Mouse (Mus musculus): Measurements from ENCODE around the gene Klk6. TPM values are rescaled to one million over a fixed set of nuclear protein-coding genes. Genes with fewer than 3 reads are reported as not detected.

The Klk6 gene
- polyA plus RNA-seq, 1 experiment: not detected

- no peaks in the 10 kb centered on the region for H3K4me1 ChIP-seq
- no peaks in the 10 kb centered on the region for H3K36me3 ChIP-seq (replicated peaks; ENCODE audit: low read length)
- no peaks in the 10 kb centered on the region for H3K9me3 ChIP-seq
- no peak overlapping the region for H3K4me3 ChIP-seq (replicated peaks)
- no peak for TF ChIP-seq GATA1 (IDR thresholded peaks at IDR 0.05; ENCODE audit: borderline replicate concordance, low read length)
- no peak for TF ChIP-seq FLI1 (IDR thresholded peaks at IDR 0.05; ENCODE audit: low read length)
- peaks cover 11% of the 10 kb centered on the region for H3K27me3 ChIP-seq (replicated peaks)
Measured at GRCm38 (mm10) chr7:43815211-43815610, 9.1 kb upstream of the Klk6 start.

- no peaks in the 10 kb centered on the region for H3K9me3 ChIP-seq
- no peak for TF ChIP-seq FLI1 (IDR thresholded peaks at IDR 0.05; ENCODE audit: low read length)
- TF ChIP-seq GATA1 (IDR thresholded peaks at IDR 0.05; ENCODE audit: borderline replicate concordance, low read length): no peak
- peaks cover 11% of the 10 kb centered on the region for H3K27me3 ChIP-seq (replicated peaks)
- H3K4me1 ChIP-seq: no peaks in the 10 kb centered on the region
- no peaks in the 10 kb centered on the region for H3K36me3 ChIP-seq (replicated peaks; ENCODE audit: low read length)
- H3K4me3 ChIP-seq (replicated peaks): no peak overlapping the region
Measured at GRCm38 (mm10) chr7:43816746-43817145, 7.6 kb upstream of the Klk6 start.

GRCm38 (mm10) chr7:43821581-43821980 lies 2.7 kb upstream of the Klk6 start:
- Histone ChIP-seq H3K9me3 (no peaks in the 10 kb centered on the region), H3K36me3 (replicated peaks; ENCODE audit: low read length) (no peaks in the 10 kb centered on the region), H3K4me3 (replicated peaks) (no peak overlapping the region), H3K4me1 (no peaks in the 10 kb centered on the region), H3K27me3 (replicated peaks) (peaks cover 2% of the 10 kb centered on the region)
- TF ChIP-seq GATA1 (IDR thresholded peaks at IDR 0.05; ENCODE audit: borderline replicate concordance, low read length): no peak
- no peak for TF ChIP-seq FLI1 (IDR thresholded peaks at IDR 0.05; ENCODE audit: low read length)

- Histone ChIP-seq H3K27me3 (replicated peaks) (peaks cover 3% of the 10 kb centered on the region), H3K9me3 (no peaks in the 10 kb centered on the region; the same call in 1 of the 2 replicates)
- TF ChIP-seq GATA1 (IDR thresholded peaks at IDR 0.05; ENCODE audit: borderline replicate concordance, low read length) (no peak), FLI1 (IDR thresholded peaks at IDR 0.05; ENCODE audit: low read length) (no peak)
Measured at GRCm38 (mm10) chr7:43826056-43826455, 1.8 kb downstream of the Klk6 start.

GRCm38 (mm10) chr7:43827706-43828105 lies 3.4 kb downstream of the Klk6 start:
- no peaks in the 10 kb centered on the region for H3K36me3 ChIP-seq (replicated peaks; ENCODE audit: low read length)
- peaks cover 3% of the 10 kb centered on the region for H3K27me3 ChIP-seq (replicated peaks)
- TF ChIP-seq GATA1 (IDR thresholded peaks at IDR 0.05; ENCODE audit: borderline replicate concordance, low read length) (no peak), FLI1 (IDR thresholded peaks at IDR 0.05; ENCODE audit: low read length) (no peak)
- H3K9me3 ChIP-seq: no peaks in the 10 kb centered on the region; the same call in 1 of the 2 replicates
- H3K4me1 ChIP-seq: no peaks in the 10 kb centered on the region
- no peak overlapping the region for H3K4me3 ChIP-seq (replicated peaks)

More at GRCm38 (mm10) chr7:43826056-43826455, 1.8 kb downstream of the Klk6 start:
- Histone ChIP-seq H3K36me3 (replicated peaks; ENCODE audit: low read length) (no peaks in the 10 kb centered on the region), H3K4me1 (no peaks in the 10 kb centered on the region), H3K4me3 (replicated peaks) (no peak overlapping the region)

GRCm38 (mm10) chr7:43829006-43829405 lies 4.7 kb downstream of the Klk6 start:
- no peaks in the 10 kb centered on the region; the same call in 1 of the 2 replicates for H3K9me3 ChIP-seq
- no peak for TF ChIP-seq GATA1 (IDR thresholded peaks at IDR 0.05; ENCODE audit: borderline replicate concordance, low read length)
- no peak for TF ChIP-seq FLI1 (IDR thresholded peaks at IDR 0.05; ENCODE audit: low read length)
- H3K4me1 ChIP-seq: no peaks in the 10 kb centered on the region
- H3K36me3 ChIP-seq (replicated peaks; ENCODE audit: low read length): no peaks in the 10 kb centered on the region
- H3K4me3 ChIP-seq (replicated peaks): no peak overlapping the region
- peaks cover 3% of the 10 kb centered on the region for H3K27me3 ChIP-seq (replicated peaks)

- Histone ChIP-seq H3K9me3 (peaks cover 8% of the 10 kb centered on the region; the same call in 1 of the 2 replicates), H3K36me3 (replicated peaks; ENCODE audit: low read length) (no peaks in the 10 kb centered on the region), H3K4me3 (replicated peaks) (no peak within 1 kb of the TSS), H3K27me3 (replicated peaks) (no peaks in the 10 kb centered on the region), H3K4me1 (no peaks in the 10 kb centered on the region)
- no peak for TF ChIP-seq FLI1 (IDR thresholded peaks at IDR 0.05; ENCODE audit: low read length)
- TF ChIP-seq GATA1 (IDR thresholded peaks at IDR 0.05; ENCODE audit: borderline replicate concordance, low read length): no peak
Measured at GRCm38 (mm10) chr7:43841701-43842100, 17.4 kb downstream of the Klk6 start, which contains the start of gene Klk5. Gene Klk5 (plus strand): TSS chr7:43841971.

- H3K9me3 ChIP-seq: peaks cover 8% of the 10 kb centered on the region; the same call in 1 of the 2 replicates
- no peaks in the 10 kb centered on the region for H3K36me3 ChIP-seq (replicated peaks; ENCODE audit: low read length)
- TF ChIP-seq FLI1 (IDR thresholded peaks at IDR 0.05; ENCODE audit: low read length) (no peak), GATA1 (IDR thresholded peaks at IDR 0.05; ENCODE audit: borderline replicate concordance, low read length) (no peak)
- no peaks in the 10 kb centered on the region for H3K4me1 ChIP-seq
- no peak overlapping the region for H3K4me3 ChIP-seq (replicated peaks)
- H3K27me3 ChIP-seq (replicated peaks): no peaks in the 10 kb centered on the region
Measured at GRCm38 (mm10) chr7:43843801-43844200, 19.5 kb downstream of the Klk6 start.

GRCm38 (mm10) chr7:43851616-43852015 lies 27.3 kb downstream of the Klk6 start:
- Histone ChIP-seq H3K4me1 (no peaks in the 10 kb centered on the region), H3K4me3 (replicated peaks) (no peak overlapping the region), H3K9me3 (no peaks in the 10 kb centered on the region; the same call in 1 of the 2 replicates), H3K27me3 (replicated peaks) (no peaks in the 10 kb centered on the region), H3K36me3 (replicated peaks; ENCODE audit: low read length) (no peaks in the 10 kb centered on the region)
- no peak for TF ChIP-seq GATA1 (IDR thresholded peaks at IDR 0.05; ENCODE audit: borderline replicate concordance, low read length)
- TF ChIP-seq FLI1 (IDR thresholded peaks at IDR 0.05; ENCODE audit: low read length): no peak

GRCm38 (mm10) chr7:43854642-43855380 lies 30.5 kb downstream of the Klk6 start:
- Histone ChIP-seq H3K36me3 (replicated peaks; ENCODE audit: low read length) (no peaks in the 10 kb centered on the region), H3K27me3 (replicated peaks) (no peaks in the 10 kb centered on the region), H3K4me1 (no peaks in the 10 kb centered on the region), H3K9me3 (no peaks in the 10 kb centered on the region; the same call in 1 of the 2 replicates), H3K4me3 (replicated peaks) (no peak overlapping the region)
- TF ChIP-seq GATA1 (IDR thresholded peaks at IDR 0.05; ENCODE audit: borderline replicate concordance, low read length) (no peak), FLI1 (IDR thresholded peaks at IDR 0.05; ENCODE audit: low read length) (no peak)

Measured in megakaryocyte, embryonic 14.5 days (primary cell).